Mouse (Mus musculus) E14TG2a.4 (cell line): ENCODE measurements around the gene Shisal1.

Experiments used
- H3K27me3 ChIP-seq: 2 replicates; pipeline ENCODE4 v1.6.1; 2014; ENCODE audit warnings: low read length, control low read depth; ENCODE audit not compliant: insufficient read depth
- H3K36me3 ChIP-seq: 2 replicates; pipeline ENCODE4 v1.6.1; 2014; ENCODE audit warnings: low read length, control low read depth; ENCODE audit not compliant: insufficient read depth
- H3K4me1 ChIP-seq: replicated peaks from 2 replicates; pipeline ENCODE4 v1.6.1; 2014; ENCODE audit warnings: low read depth, low read length, control low read depth
- H3K4me3 ChIP-seq: replicated peaks from 2 replicates; pipeline ENCODE4 v1.5.1; 2014; ENCODE audit warnings: mild to moderate bottlenecking, low read length
- H3K9me3 ChIP-seq: 2 replicates; pipeline ENCODE4 v1.6.1; 2014; ENCODE audit warnings: low read length, control low read depth
- CTCF ChIP-seq: conservative IDR thresholded peaks from 2 replicates; pipeline ENCODE4 v1.5.1; 2014; ENCODE audit warnings: low read length
- NANOG ChIP-seq: IDR thresholded peaks from 2 replicates; pipeline ENCODE4 v1.6.1; 2014; ENCODE audit warnings: borderline replicate concordance, low read length, mixed read lengths
- POU5F1 ChIP-seq: IDR thresholded peaks from 2 replicates; pipeline ENCODE4 v1.6.1; 2014; ENCODE audit warnings: low read length, borderline replicate concordance

The Shisal1 gene

GRCm38 (mm10) chr15:84417017-84417416, 29.9 kb downstream of the Shisal1 start:
- no peaks in the 10 kb centered on the region for H3K36me3 ChIP-seq
- H3K27me3 ChIP-seq: peaks cover 29% of the 10 kb centered on the region
- no peaks in the 10 kb centered on the region for H3K9me3 ChIP-seq
- H3K4me1 ChIP-seq: peaks cover 21% of the 10 kb centered on the region
- no peak overlapping the region for H3K4me3 ChIP-seq
- TF ChIP-seq NANOG: no peak

- H3K27me3 ChIP-seq: peaks cover 22% of the 10 kb centered on the region
- no peak overlapping the region for H3K4me3 ChIP-seq
- TF ChIP-seq CTCF (no peak), NANOG (no peak), POU5F1 (no peak)
- no peaks in the 10 kb centered on the region for H3K9me3 ChIP-seq
- peaks cover 32% of the 10 kb centered on the region for H3K4me1 ChIP-seq
- no peaks in the 10 kb centered on the region for H3K36me3 ChIP-seq
Observed at GRCm38 (mm10) chr15:84414040-84414848, 32.7 kb downstream of the Shisal1 start.

- Histone ChIP-seq H3K9me3 (no peaks in the 10 kb centered on the region), H3K4me1 (peaks cover 32% of the 10 kb centered on the region), H3K27me3 (peaks cover 30% of the 10 kb centered on the region), H3K4me3 (peak overlapping the region; percentile 26), H3K36me3 (no peaks in the 10 kb centered on the region)
- TF ChIP-seq NANOG: no peak
- TF ChIP-seq POU5F1: no peak
- TF ChIP-seq CTCF: no peak
Observed at GRCm38 (mm10) chr15:84412409-84412808, 34.5 kb downstream of the Shisal1 start.

DNA sequence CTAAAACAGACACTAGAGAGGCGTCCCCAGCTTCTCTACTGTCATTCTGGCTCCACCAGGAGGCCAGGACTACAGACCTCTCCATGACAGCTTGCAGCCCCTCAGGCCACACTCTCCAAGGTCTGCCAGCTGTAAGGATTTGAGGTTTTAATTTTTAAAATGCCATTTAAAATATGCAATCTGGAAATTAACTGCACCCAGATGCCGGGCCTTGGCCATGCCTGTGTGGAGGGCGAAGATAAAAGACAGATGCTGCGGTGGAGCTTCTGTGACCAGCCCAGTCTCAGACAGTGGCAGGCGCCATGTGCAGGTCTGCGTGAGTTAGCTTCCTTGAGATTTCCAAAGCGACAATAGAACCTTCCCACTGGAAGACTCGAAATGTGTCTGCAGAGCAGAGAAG, 36.8 kb downstream of the Shisal1 start:
- peaks cover 37% of the 10 kb centered on the region for H3K4me1 ChIP-seq
- no peak overlapping the region for H3K4me3 ChIP-seq
- H3K9me3 ChIP-seq: no peaks in the 10 kb centered on the region
- peaks cover 38% of the 10 kb centered on the region for H3K27me3 ChIP-seq
- no peak for TF ChIP-seq NANOG
- TF ChIP-seq CTCF: no peak
- TF ChIP-seq POU5F1: no peak
- H3K36me3 ChIP-seq: no peaks in the 10 kb centered on the region

GRCm38 (mm10) chr15:84408576-84408975, 38.3 kb downstream of the Shisal1 start:
- peaks cover 32% of the 10 kb centered on the region for H3K27me3 ChIP-seq
- H3K36me3 ChIP-seq: no peaks in the 10 kb centered on the region
- no peaks in the 10 kb centered on the region for H3K9me3 ChIP-seq
- TF ChIP-seq POU5F1 (no peak), CTCF (no peak), NANOG (no peak)
- H3K4me3 ChIP-seq: no peak overlapping the region
- peaks cover 31% of the 10 kb centered on the region for H3K4me1 ChIP-seq

DNA sequence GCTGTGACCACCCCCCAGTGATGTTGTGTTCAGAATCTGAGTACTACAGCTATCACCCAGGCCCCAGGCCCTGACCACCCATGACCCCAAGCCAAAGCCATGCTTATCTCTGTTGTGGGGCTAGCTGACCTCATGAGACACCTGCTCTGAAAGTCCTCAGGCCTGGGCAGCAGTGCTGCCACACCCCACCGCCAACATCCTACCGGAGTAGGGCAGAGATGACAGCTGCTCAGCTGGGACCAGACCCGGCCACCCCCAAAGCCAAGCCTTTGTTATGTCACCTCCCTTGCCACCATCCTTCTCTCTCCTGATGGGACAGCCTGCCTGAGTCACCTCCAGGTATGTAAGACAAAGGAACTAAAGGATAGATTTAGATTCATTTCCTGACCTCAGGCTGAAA, 41.1 kb downstream of the Shisal1 start:
- TF ChIP-seq NANOG (no peak), CTCF (no peak), POU5F1 (no peak)
- Histone ChIP-seq H3K27me3 (peaks cover 37% of the 10 kb centered on the region), H3K4me3 (no peak overlapping the region), H3K4me1 (peaks cover 29% of the 10 kb centered on the region), H3K9me3 (no peaks in the 10 kb centered on the region), H3K36me3 (no peaks in the 10 kb centered on the region)

DNA sequence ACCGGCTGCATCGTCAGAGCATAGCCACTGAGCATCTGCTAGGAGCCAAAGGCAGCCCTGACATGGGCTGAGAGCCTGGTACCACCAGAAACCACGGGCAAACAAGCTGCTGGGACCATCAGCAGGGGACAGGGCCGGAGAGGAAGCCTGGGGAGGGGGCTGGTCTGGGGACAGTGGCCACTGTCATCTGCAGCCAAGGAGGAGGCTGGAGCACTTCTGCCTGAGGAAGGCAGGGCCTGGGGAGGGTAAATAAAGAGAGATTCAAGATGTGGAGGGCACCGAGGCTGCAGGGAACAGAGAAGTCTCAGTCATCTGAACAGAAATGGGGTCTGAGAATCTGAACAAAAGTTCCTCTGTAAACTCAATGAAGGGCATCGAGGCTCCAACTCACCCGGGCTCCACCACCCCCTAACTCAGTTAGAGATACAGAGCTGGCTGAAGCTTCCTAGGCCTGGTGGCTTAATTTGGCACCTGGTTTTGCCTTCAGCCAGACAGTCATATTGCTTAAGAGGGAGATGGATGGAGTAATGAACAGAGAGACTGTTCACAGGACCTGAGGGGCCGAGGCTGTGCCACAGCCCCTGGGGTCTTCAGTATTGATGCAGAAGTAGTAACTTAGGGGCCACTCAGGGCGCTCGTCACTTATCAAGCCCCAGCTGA, 43.3 kb downstream of the Shisal1 start:
- H3K9me3 ChIP-seq: no peaks in the 10 kb centered on the region
- TF ChIP-seq NANOG (no peak), CTCF (no peak), POU5F1 (no peak)

GRCm38 (mm10) chr15:84398617-84399016, 48.3 kb downstream of the Shisal1 start:
- Histone ChIP-seq H3K4me1 (peaks cover 24% of the 10 kb centered on the region), H3K36me3 (no peaks in the 10 kb centered on the region), H3K27me3 (peaks cover 5% of the 10 kb centered on the region), H3K4me3 (no peak overlapping the region), H3K9me3 (no peaks in the 10 kb centered on the region)
- TF ChIP-seq NANOG: no peak
- TF ChIP-seq POU5F1: no peak
- TF ChIP-seq CTCF: no peak

More for the DNA sequence above, 43.3 kb downstream of the Shisal1 start:
- H3K4me3 ChIP-seq: no peak overlapping the region
- H3K36me3 ChIP-seq: no peaks in the 10 kb centered on the region
- peaks cover 33% of the 10 kb centered on the region for H3K27me3 ChIP-seq
- H3K4me1 ChIP-seq: peaks cover 25% of the 10 kb centered on the region
